Mouse (Mus musculus) erythroblast, embryonic 14.5 days (primary cell): ENCODE results near the gene Hoxa7.

Experiments used
- GATA1 ChIP-seq: IDR thresholded peaks from 2 replicates; pipeline ENCODE4 v1.6.1; 2012; ENCODE audit warnings: low read length, inconsistent platforms, mixed read lengths
- TAL1 ChIP-seq: IDR thresholded peaks from 3 replicates; pipeline ENCODE4 v1.6.1; 2012; ENCODE audit warnings: low read length, inconsistent platforms, mixed read lengths

GRCm38 (mm10) chr6:52185834-52186233 lies 35.8 kb downstream of the Hoxa7 start:
- no peak for TF ChIP-seq GATA1
- no peak for TF ChIP-seq TAL1
